Mouse (Mus musculus) intestine, embryonic 15.5 days (tissue): ENCODE measurements around the gene Acp4. TPM values are rescaled to one million over a fixed set of nuclear protein-coding genes. Genes with fewer than 3 reads are reported as not detected.
A peak's percentile ranks its signal among the peaks of the same experiment; 100 is the strongest.
"Not testable (repeated sequence)": the region's sequence is repeated elsewhere in the genome, so short reads cannot be mapped to it uniquely, and the experiment has no call there.

Source experiments
- ATAC-seq: fragments of 200-750 bp; cut with Nextera tagmentation; 2 replicates; pipeline ENCODE4 v1.8.0; 2017; ENCODE audit warnings: moderate TSS enrichment, moderate library complexity
- H3K27ac ChIP-seq: fragments of 300-500 bp; sonication (generic); 2 replicates; pipeline ENCODE4 v1.5.1; 2015; ENCODE audit warnings: mild to moderate bottlenecking, inconsistent platforms
- H3K27me3 ChIP-seq: fragments of 300-500 bp; sonication (generic); replicated peaks from 2 replicates; pipeline ENCODE4 v1.6.1; 2015; ENCODE audit warnings: inconsistent platforms
- H3K36me3 ChIP-seq: fragments of 300-500 bp; sonication (generic); 2 replicates; pipeline ENCODE4 v1.6.1; 2015; ENCODE audit warnings: inconsistent platforms
- H3K4me1 ChIP-seq: fragments of 300-500 bp; sonication (generic); replicated peaks from 2 replicates; pipeline ENCODE4 v1.6.1; 2015; ENCODE audit warnings: inconsistent platforms
- H3K4me2 ChIP-seq: fragments of 300-500 bp; sonication (generic); replicated peaks from 2 replicates; pipeline ENCODE4 v1.6.1; 2015; ENCODE audit warnings: mild to moderate bottlenecking, inconsistent platforms
- H3K4me3 ChIP-seq: fragments of 300-500 bp; sonication (generic); replicated peaks from 2 replicates; pipeline ENCODE4 v1.5.1; 2015; ENCODE audit warnings: inconsistent platforms
- H3K9ac ChIP-seq: fragments of 300-500 bp; sonication (generic); 2 replicates; pipeline ENCODE4 v1.6.1; 2015; ENCODE audit warnings: inconsistent platforms
- H3K9me3 ChIP-seq: fragments of 300-500 bp; sonication (generic); 2 replicates; pipeline ENCODE4 v1.6.1; 2016; ENCODE audit warnings: inconsistent platforms
- WGBS: fragments of 180-500 bp; shearing (Covaris S2); methylation state at CpG from one replicate; pipeline ENCODE4 v1.1.7; 2015; 5-methylcytosine and 5-hydroxymethylcytosine counted together
- polyA plus RNA-seq: library from polyadenylated mRNA; unstranded; fragments of >200 nt; fragmentation: Nextera tagmentation; extraction: Ambion mirVana; gene quantifications from 2 replicates; pipeline ENCODE4 v1.2.1, GENCODE M21; 2015

Acp4 gene
- not detected in 2 replicates for polyA plus RNA-seq

GRCm38 (mm10) chr7:44257278-44257677 is at the start of gene Acp4:
TSS of gene Acp4 (minus strand) at chr7:44257378.
- no peak for ATAC-seq
- Histone ChIP-seq H3K4me2 (no peak within 1 kb of the TSS), H3K27ac (no peak within 1 kb of the TSS), H3K9ac (no peak within 1 kb of the TSS), H3K4me3 (no peak within 1 kb of the TSS), H3K36me3 (peaks cover 9% of the 10 kb centered on the region; the same call in 1 of the 2 replicates), H3K4me1 (no peaks in the 10 kb centered on the region), H3K9me3 (no peaks in the 10 kb centered on the region), H3K27me3 (no peaks in the 10 kb centered on the region)
- WGBS, result 73% methylated on average over 4 of the region's 4 CpGs

- H3K4me2 ChIP-seq, result peak within 1 kb of the TSS; percentile 79
- no peaks in the 10 kb centered on the region for H3K36me3 ChIP-seq
- H3K27me3 ChIP-seq, result peaks cover 20% of the 10 kb centered on the region; the same call in 1 of the 2 replicates
- no peak within 1 kb of the TSS for H3K9ac ChIP-seq
- peak within 1 kb of the TSS; percentile 68 for H3K4me3 ChIP-seq
- 54% methylated on average over 6 of the region's 6 CpGs for WGBS
- ATAC-seq, result no peak
- H3K27ac ChIP-seq, result peak within 1 kb of the TSS; percentile 58
- H3K9me3 ChIP-seq, result no peaks in the 10 kb centered on the region
- H3K4me1 ChIP-seq, result peaks cover 28% of the 10 kb centered on the region
These were observed 49.5 kb upstream of the Acp4 start, which contains the start of gene Clec11a for GRCm38 (mm10) chr7:44306516-44307240. TSS of gene Clec11a (minus strand) at chr7:44306902.

GRCm38 (mm10) chr7:44305686-44306085 is 48.5 kb upstream of the Acp4 start:
- Histone ChIP-seq H3K27ac (peak overlapping the region; percentile 39), H3K9me3 (no peaks in the 10 kb centered on the region), H3K36me3 (no peaks in the 10 kb centered on the region), H3K4me2 (peak overlapping the region; percentile 79), H3K27me3 (peaks cover 13% of the 10 kb centered on the region; the same call in 1 of the 2 replicates), H3K9ac (no peak overlapping the region), H3K4me1 (peaks cover 22% of the 10 kb centered on the region), H3K4me3 (peak overlapping the region; percentile 68)
- 12% methylated on average over 16 of the region's 16 CpGs for WGBS
- ATAC-seq, result no peak

GRCm38 (mm10) chr7:44304775-44305641 is 47.8 kb upstream of the Acp4 start:
- no peaks in the 10 kb centered on the region for H3K9me3 ChIP-seq
- H3K9ac ChIP-seq, result peak overlapping the region; percentile 87
- peaks cover 8% of the 10 kb centered on the region; the same call in 1 of the 2 replicates for H3K27me3 ChIP-seq
- WGBS, result under 1% methylated on average over 49 of the region's 49 CpGs
- H3K27ac ChIP-seq, result peak overlapping the region; percentile 95
- H3K4me2 ChIP-seq, result peak overlapping the region; percentile 79
- H3K36me3 ChIP-seq, result no peaks in the 10 kb centered on the region
- H3K4me3 ChIP-seq, result peak overlapping the region; percentile 68
- H3K4me1 ChIP-seq, result peaks cover 16% of the 10 kb centered on the region; the same call in 1 of the 2 replicates
- peak; percentile 96 for ATAC-seq

GRCm38 (mm10) chr7:44304463-44304774 is 47.2 kb upstream of the Acp4 start:
- H3K27ac ChIP-seq, result peak overlapping the region; percentile 95
- peak; percentile 24 for ATAC-seq
- under 1% methylated on average over 25 of the region's 25 CpGs for WGBS

GRCm38 (mm10) chr7:44303346-44304340 is 46.5 kb upstream of the Acp4 start:
- peak overlapping the region; percentile 68 for H3K4me3 ChIP-seq
- H3K27ac ChIP-seq, result peak overlapping the region; percentile 95; the same call in 1 of the 2 replicates
- ATAC-seq, result no peak
- H3K9ac ChIP-seq, result peak overlapping the region; percentile 87
- no peaks in the 10 kb centered on the region for H3K36me3 ChIP-seq
- peaks cover 3% of the 10 kb centered on the region; the same call in 1 of the 2 replicates for H3K27me3 ChIP-seq
- no peaks in the 10 kb centered on the region for H3K9me3 ChIP-seq
- peak overlapping the region; percentile 79 for H3K4me2 ChIP-seq
- peaks cover 16% of the 10 kb centered on the region; the same call in 1 of the 2 replicates for H3K4me1 ChIP-seq
- 84% methylated on average over 14 of the region's 14 CpGs for WGBS

More at GRCm38 (mm10) chr7:44304463-44304774, 47.2 kb upstream of the Acp4 start:
- no peaks in the 10 kb centered on the region for H3K36me3 ChIP-seq
- H3K9ac ChIP-seq, result peak overlapping the region; percentile 87
- no peaks in the 10 kb centered on the region for H3K9me3 ChIP-seq
- H3K4me1 ChIP-seq, result peaks cover 16% of the 10 kb centered on the region; the same call in 1 of the 2 replicates
- H3K4me2 ChIP-seq, result peak overlapping the region; percentile 79
- peak overlapping the region; percentile 68 for H3K4me3 ChIP-seq
- peaks cover 8% of the 10 kb centered on the region; the same call in 1 of the 2 replicates for H3K27me3 ChIP-seq

GRCm38 (mm10) chr7:44297501-44297900 is 40.3 kb upstream of the Acp4 start:
- H3K4me1 ChIP-seq, H3K36me3 ChIP-seq, H3K27ac ChIP-seq, H3K27me3 ChIP-seq, ATAC-seq, H3K9me3 ChIP-seq, H3K9ac ChIP-seq, H3K4me2 ChIP-seq, H3K4me3 ChIP-seq: not testable (repeated sequence)
- WGBS, result 84% methylated on average over 2 of the region's 2 CpGs

GRCm38 (mm10) chr7:44291418-44291817 is 34.2 kb upstream of the Acp4 start:
- H3K27ac ChIP-seq, result no peak overlapping the region
- no peaks in the 10 kb centered on the region for H3K27me3 ChIP-seq
- 53% methylated on average over 4 of the region's 4 CpGs for WGBS
- no peaks in the 10 kb centered on the region for H3K36me3 ChIP-seq
- ATAC-seq, result no peak
- H3K4me2 ChIP-seq, result no peak overlapping the region
- H3K4me3 ChIP-seq, result no peak overlapping the region
- no peaks in the 10 kb centered on the region for H3K4me1 ChIP-seq
- H3K9me3 ChIP-seq, result no peaks in the 10 kb centered on the region
- H3K9ac ChIP-seq, result no peak overlapping the region

GRCm38 (mm10) chr7:44290986-44291385 is 33.8 kb upstream of the Acp4 start:
- no peak for ATAC-seq
- H3K4me2 ChIP-seq, result no peak overlapping the region
- H3K27ac ChIP-seq, result no peak overlapping the region
- no peaks in the 10 kb centered on the region for H3K4me1 ChIP-seq
- no peak overlapping the region for H3K4me3 ChIP-seq
- H3K36me3 ChIP-seq, result no peaks in the 10 kb centered on the region
- no peaks in the 10 kb centered on the region for H3K27me3 ChIP-seq
- no peaks in the 10 kb centered on the region for H3K9me3 ChIP-seq
- WGBS, result 75% methylated on average over 4 of the region's 4 CpGs
- no peak overlapping the region for H3K9ac ChIP-seq

GRCm38 (mm10) chr7:44287760-44288159 is 30.6 kb upstream of the Acp4 start:
- Histone ChIP-seq H3K27me3 (no peaks in the 10 kb centered on the region), H3K4me2 (no peak overlapping the region), H3K36me3 (no peaks in the 10 kb centered on the region), H3K9me3 (no peaks in the 10 kb centered on the region), H3K4me3 (no peak overlapping the region), H3K9ac (no peak overlapping the region), H3K4me1 (no peaks in the 10 kb centered on the region), H3K27ac (no peak overlapping the region)
- 53% methylated on average over 7 of the region's 7 CpGs for WGBS
- ATAC-seq, result no peak

- H3K9ac ChIP-seq, result no peak overlapping the region
- ATAC-seq, result no peak
- H3K9me3 ChIP-seq, result no peaks in the 10 kb centered on the region
- 78% methylated on average over 7 of the region's 7 CpGs for WGBS
- no peaks in the 10 kb centered on the region for H3K36me3 ChIP-seq
- H3K27me3 ChIP-seq, result no peaks in the 10 kb centered on the region
- H3K27ac ChIP-seq, result no peak overlapping the region
- no peaks in the 10 kb centered on the region for H3K4me1 ChIP-seq
- no peak overlapping the region for H3K4me3 ChIP-seq
- H3K4me2 ChIP-seq, result no peak overlapping the region
These were observed 24.4 kb upstream of the Acp4 start for GRCm38 (mm10) chr7:44281586-44281985.
